21 mouse cellular contexts compared by ENCODE assay signal in genomic region chr1:186255476-186256080, GRCm38 (mm10).
DNase-seq lines count a peak whose midpoint lies in the region; ATAC-seq and TF ChIP-seq lines count a peak whose summit lies in the region.
"Had no signal": no experiment of that assay in that cellular context is flagged by ENCODE, and none has a peak within 500 bp of the region (broad histone marks: within the 10 kb centered on the region; RNA-seq: fewer than 3 reads in every experiment).

No protein-coding gene starts in this region.

- H3K9ac ChIP-seq in forebrain, embryonic 11.5 days (ENCODE audit: low read length), result no peak overlapping the region
- no peak overlapping the region for H3K9ac ChIP-seq in forebrain, embryonic 15.5 days (replicated peaks)
- no peak overlapping the region for H3K9ac ChIP-seq in kidney, embryonic 16.5 days (replicated peaks; ENCODE audit: low read length)
- no peak overlapping the region for H3K9ac ChIP-seq in ES-Bruce4 (ENCODE audit: low read depth, poor library complexity, severe bottlenecking)
- H3K9ac ChIP-seq: embryonic facial prominence, embryonic 12.5 days; heart, embryonic 13.5 days; liver, embryonic 14.5 days; midbrain, embryonic 12.5 days had no signal

- TF ChIP-seq CTCF in ES-Bruce4 (IDR thresholded peaks at IDR 0.05; ENCODE audit: low read depth, low read length), result no peak

- H3K4me2 ChIP-seq in forebrain, embryonic 11.5 days (ENCODE audit: low read depth, low read length, severe bottlenecking), result no peak overlapping the region
- H3K4me2 ChIP-seq in forebrain, embryonic 15.5 days (replicated peaks), result no peak overlapping the region
- no peak overlapping the region for H3K4me2 ChIP-seq in kidney, embryonic 16.5 days (replicated peaks; ENCODE audit: low read depth, low read length)
- H3K4me2 ChIP-seq: embryonic facial prominence, embryonic 12.5 days; heart, embryonic 13.5 days; midbrain, embryonic 12.5 days had no signal

- H3K27me3 ChIP-seq in forebrain, embryonic 11.5 days (ENCODE audit: control insufficient read depth, insufficient read depth, low read length), result no peaks in the 10 kb centered on the region
- H3K27me3 ChIP-seq in forebrain, embryonic 15.5 days, result no peaks in the 10 kb centered on the region
- no peaks in the 10 kb centered on the region for H3K27me3 ChIP-seq in kidney, embryonic 16.5 days (ENCODE audit: insufficient read depth, low read length)
- no peaks in the 10 kb centered on the region for H3K27me3 ChIP-seq in ES-Bruce4 (ENCODE audit: control insufficient read depth, insufficient read depth, low read length, poor library complexity, severe bottlenecking)
- H3K27me3 ChIP-seq: embryonic facial prominence, embryonic 12.5 days; heart, embryonic 13.5 days had no signal

- no peaks in the 10 kb centered on the region for H3K36me3 ChIP-seq in forebrain, embryonic 11.5 days (ENCODE audit: control insufficient read depth, insufficient read depth, low read length)
- H3K36me3 ChIP-seq in forebrain, embryonic 15.5 days, result no peaks in the 10 kb centered on the region
- no peaks in the 10 kb centered on the region for H3K36me3 ChIP-seq in kidney, embryonic 16.5 days (ENCODE audit: insufficient read depth, low read length)
- H3K36me3 ChIP-seq in ES-Bruce4 (ENCODE audit: control insufficient read depth, insufficient read depth, low read length, poor library complexity, severe bottlenecking), result no peaks in the 10 kb centered on the region
- H3K36me3 ChIP-seq: embryonic facial prominence, embryonic 12.5 days; heart, embryonic 13.5 days; midbrain, embryonic 12.5 days had no signal

- 50% methylated on average over 8 of the region's 8 CpGs for WGBS in forebrain, embryonic 11.5 days
- WGBS in forebrain, embryonic 15.5 days, result 55% methylated on average over 8 of the region's 8 CpGs
- 69% methylated on average over 8 of the region's 8 CpGs for WGBS in kidney, embryonic 16.5 days

- peak; percentile 39; the same call in 1 of the 2 replicates for ATAC-seq in forebrain, embryonic 11.5 days (replicated peaks; ENCODE audit: low FRiP score)
- no peak for ATAC-seq in forebrain, embryonic 15.5 days (replicated peaks)
- ATAC-seq in kidney, embryonic 16.5 days (ENCODE audit: low FRiP score, low TSS enrichment), result 0 out of 2 replicates have a peak, but pooled peaks have one; percentile 21
- ATAC-seq: intestine, embryonic 16.5 days had no signal

- no peaks in the 10 kb centered on the region for H3K9me3 ChIP-seq in forebrain, embryonic 11.5 days (ENCODE audit: control insufficient read depth, low read length)
- no peaks in the 10 kb centered on the region for H3K9me3 ChIP-seq in forebrain, embryonic 15.5 days
- H3K9me3 ChIP-seq in kidney, embryonic 16.5 days (ENCODE audit: low read length), result no peaks in the 10 kb centered on the region
- no peaks in the 10 kb centered on the region for H3K9me3 ChIP-seq in ES-Bruce4 (replicated peaks; ENCODE audit: control insufficient read depth, insufficient read depth, low read length, poor library complexity, severe bottlenecking)
- H3K9me3 ChIP-seq: embryonic facial prominence, embryonic 12.5 days; heart, embryonic 13.5 days; midbrain, embryonic 12.5 days had no signal

- DNase-seq in forebrain, embryonic 11.5 days (ENCODE audit: low spot score), result no peak
- DNase-seq in kidney, adult 8-10 months, result no peak
- DNase-seq in brain, adult 2 months (ENCODE audit: low read depth, low spot score), result peak; percentile 15
- DNase-seq in c-Kit-positive CD71-positive TER-119-positive erythroid progenitor cells, embryonic 14.5 days (ENCODE audit: low spot score), result no peak
- DNase-seq in testis, postnatal 14 days (ENCODE audit: low spot score), result no peak
- DNase-seq: gastrocnemius, postnatal 36 days; heart, postnatal 36 days; layer of hippocampus, postnatal 36 days; lung, postnatal 4 days; retina, postnatal 1 day; right cerebral cortex, postnatal 4 days; thymus, postnatal 36 days had no signal

- H3K27ac ChIP-seq in forebrain, embryonic 11.5 days (ENCODE audit: low read depth, low read length), result no peak overlapping the region
- H3K27ac ChIP-seq in forebrain, embryonic 15.5 days (replicated peaks), result no peak overlapping the region
- no peak overlapping the region for H3K27ac ChIP-seq in kidney, embryonic 16.5 days (ENCODE audit: low read length)
- no peak overlapping the region for H3K27ac ChIP-seq in ES-Bruce4 (ENCODE audit: insufficient read depth, low read length)
- H3K27ac ChIP-seq: embryonic facial prominence, embryonic 12.5 days; heart, embryonic 13.5 days; kidney, postnatal 0 days; liver, embryonic 14.5 days; midbrain, embryonic 12.5 days had no signal

- no peak for TF ChIP-seq POLR2A in ES-Bruce4 (IDR thresholded peaks at IDR 0.05; ENCODE audit: insufficient read depth, low read length)

- TF ChIP-seq EP300 in ES-Bruce4 (IDR thresholded peaks at IDR 0.05; ENCODE audit: insufficient read depth, low read depth, low read length), result 0 out of 2 replicates have a peak, but pooled peaks have one; percentile 22

- H3K4me3 ChIP-seq in forebrain, embryonic 11.5 days (ENCODE audit: low read depth, low read length), result no peak overlapping the region
- H3K4me3 ChIP-seq in forebrain, embryonic 15.5 days, result no peak overlapping the region
- H3K4me3 ChIP-seq in kidney, embryonic 16.5 days (ENCODE audit: low read length), result no peak overlapping the region
- no peak overlapping the region for H3K4me3 ChIP-seq in ES-Bruce4 (ENCODE audit: low read depth, low read length)
- H3K4me3 ChIP-seq: embryonic facial prominence, embryonic 12.5 days; heart, embryonic 13.5 days; midbrain, embryonic 12.5 days had no signal

- H3K4me1 ChIP-seq in forebrain, embryonic 11.5 days (replicated peaks; ENCODE audit: control insufficient read depth, insufficient read depth, low read length), result peaks cover 5% of the 10 kb centered on the region; the same call in 1 of the 2 replicates
- no peaks in the 10 kb centered on the region for H3K4me1 ChIP-seq in forebrain, embryonic 15.5 days
- H3K4me1 ChIP-seq in kidney, embryonic 16.5 days (ENCODE audit: insufficient read depth, low read length), result peaks cover 24% of the 10 kb centered on the region
- H3K4me1 ChIP-seq in ES-Bruce4 (ENCODE audit: control insufficient read depth, insufficient read depth, low read length), result peaks cover 4% of the 10 kb centered on the region
